ENCODE assay signal across 19 mouse cellular contexts in the genomic region with DNA sequence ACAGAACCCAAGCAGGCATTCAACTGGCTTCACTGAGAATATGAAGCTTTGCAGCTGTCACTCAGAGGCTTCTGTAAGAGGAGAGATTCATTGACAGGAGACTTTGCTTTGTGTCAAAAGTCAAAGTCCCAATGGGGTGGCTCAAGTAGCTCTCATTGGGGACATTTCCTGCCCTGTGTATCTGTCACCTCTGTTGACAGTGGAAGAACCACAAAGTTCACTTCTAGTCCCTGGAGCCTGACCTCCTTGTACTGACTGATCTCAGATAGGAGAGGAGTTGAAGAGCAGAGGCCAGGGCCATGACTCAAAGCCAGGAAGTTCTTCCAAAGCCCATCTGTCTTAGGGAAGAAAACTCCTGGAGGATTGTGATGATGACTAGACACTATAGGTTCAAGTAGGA.
DNase-seq lines count a peak whose midpoint lies in the region; ATAC-seq and TF ChIP-seq lines count a peak whose summit lies in the region.
"Had no signal": no experiment of that assay in that cellular context is flagged by ENCODE, and none has a peak within 500 bp of the region (broad histone marks: within the 10 kb centered on the region; RNA-seq: fewer than 3 reads in every experiment).

No protein-coding gene starts in this region.

- H3K4me2 ChIP-seq in stomach, embryonic 14.5 days (replicated peaks; ENCODE audit: low read depth, low read length), result no peak overlapping the region
- no peak overlapping the region for H3K4me2 ChIP-seq in stomach, postnatal 0 days (replicated peaks; ENCODE audit: low read depth)
- H3K4me2 ChIP-seq in liver, embryonic 16.5 days (ENCODE audit: low read depth, low read length), result no peak overlapping the region
- H3K4me2 ChIP-seq: heart, embryonic 12.5 days; hindbrain, embryonic 15.5 days; limb, embryonic 13.5 days; neural tube, embryonic 12.5 days had no signal

- H3K27me3 ChIP-seq in stomach, embryonic 14.5 days (ENCODE audit: control insufficient read depth, insufficient read depth, low read length), result no peaks in the 10 kb centered on the region
- no peaks in the 10 kb centered on the region for H3K27me3 ChIP-seq in stomach, postnatal 0 days (ENCODE audit: control insufficient read depth, insufficient read depth, low read length)
- no peaks in the 10 kb centered on the region for H3K27me3 ChIP-seq in liver, embryonic 16.5 days (ENCODE audit: control insufficient read depth, insufficient read depth, low read depth, low read length)
- H3K27me3 ChIP-seq: heart, embryonic 12.5 days; hindbrain, embryonic 15.5 days; limb, embryonic 13.5 days; neural tube, embryonic 12.5 days had no signal

- TF ChIP-seq EP300 in stomach, postnatal 0 days (optimal IDR thresholded peaks at IDR 0.05), result no peak

- H3K4me1 ChIP-seq in stomach, embryonic 14.5 days (ENCODE audit: control insufficient read depth, insufficient read depth, low read length), result no peaks in the 10 kb centered on the region
- no peaks in the 10 kb centered on the region for H3K4me1 ChIP-seq in stomach, postnatal 0 days (replicated peaks; ENCODE audit: control insufficient read depth, insufficient read depth)
- no peaks in the 10 kb centered on the region; the same call in 1 of the 2 replicates for H3K4me1 ChIP-seq in liver, embryonic 16.5 days (ENCODE audit: control insufficient read depth, low read depth, low read length)
- H3K4me1 ChIP-seq: hindbrain, embryonic 15.5 days; limb, embryonic 13.5 days; neural tube, embryonic 12.5 days had no signal

- H3K9ac ChIP-seq in stomach, embryonic 14.5 days (replicated peaks; ENCODE audit: low read depth, low read length), result no peak overlapping the region
- no peak overlapping the region for H3K9ac ChIP-seq in stomach, postnatal 0 days (ENCODE audit: low read length)
- no peak overlapping the region for H3K9ac ChIP-seq in liver, embryonic 16.5 days (ENCODE audit: low read depth, low read length)
- H3K9ac ChIP-seq: heart, embryonic 12.5 days; hindbrain, embryonic 15.5 days; limb, embryonic 13.5 days; neural tube, embryonic 12.5 days had no signal

- TF ChIP-seq CTCF in stomach, postnatal 0 days (IDR thresholded peaks at IDR 0.05; ENCODE audit: low read depth), result no peak

- H3K36me3 ChIP-seq in stomach, embryonic 14.5 days (ENCODE audit: control insufficient read depth, insufficient read depth, low read length), result no peaks in the 10 kb centered on the region
- no peaks in the 10 kb centered on the region for H3K36me3 ChIP-seq in stomach, postnatal 0 days (ENCODE audit: control insufficient read depth, insufficient read depth, low read length)
- H3K36me3 ChIP-seq in liver, embryonic 16.5 days (ENCODE audit: control insufficient read depth, insufficient read depth), result no peaks in the 10 kb centered on the region
- H3K36me3 ChIP-seq: G1E; heart, embryonic 12.5 days; hindbrain, embryonic 15.5 days; limb, embryonic 13.5 days; neural tube, embryonic 12.5 days had no signal

- no peaks in the 10 kb centered on the region for H3K9me3 ChIP-seq in stomach, embryonic 14.5 days (ENCODE audit: control insufficient read depth, low read depth, low read length)
- no peaks in the 10 kb centered on the region for H3K9me3 ChIP-seq in stomach, postnatal 0 days (ENCODE audit: control insufficient read depth, low read length)
- H3K9me3 ChIP-seq in liver, embryonic 16.5 days (replicated peaks; ENCODE audit: control insufficient read depth, low read length), result no peaks in the 10 kb centered on the region
- H3K9me3 ChIP-seq: G1E; hindbrain, embryonic 15.5 days; limb, embryonic 13.5 days; neural tube, embryonic 12.5 days had no signal

- no peak overlapping the region for H3K27ac ChIP-seq in stomach, embryonic 14.5 days (ENCODE audit: low read length)
- no peak overlapping the region for H3K27ac ChIP-seq in stomach, postnatal 0 days (replicated peaks)
- H3K27ac ChIP-seq in liver, embryonic 16.5 days (ENCODE audit: low read length), result no peak overlapping the region
- H3K27ac ChIP-seq: hindbrain, embryonic 15.5 days; limb, embryonic 13.5 days; neural tube, embryonic 12.5 days had no signal

- peak; percentile 12 for DNase-seq in kidney, postnatal 10 days
- DNase-seq in kidney, adult 18-20 months, result no peak
- no peak for DNase-seq in stomach, postnatal 0 days (ENCODE audit: low spot score)
- no peak for DNase-seq in right cerebral cortex, postnatal 25 days
- DNase-seq: cerebellum, adult 11-12 months; cerebellum, postnatal 36 days; gastrocnemius, postnatal 36 days; thymus, adult 18-20 months had no signal

- no peak overlapping the region for H3K4me3 ChIP-seq in stomach, embryonic 14.5 days (ENCODE audit: low read depth, low read length)
- no peak overlapping the region for H3K4me3 ChIP-seq in stomach, postnatal 0 days (ENCODE audit: low read depth, low read length)
- no peak overlapping the region for H3K4me3 ChIP-seq in liver, embryonic 16.5 days (ENCODE audit: low read depth, low read length)
- H3K4me3 ChIP-seq: erythroblast, embryonic 14.5 days; heart, embryonic 12.5 days; hindbrain, embryonic 15.5 days; limb, embryonic 13.5 days; megakaryocyte, embryonic 14.5 days; neural tube, embryonic 12.5 days had no signal

- peak; percentile 18; the same call in 1 of the 2 replicates for ATAC-seq in stomach, embryonic 14.5 days (ENCODE audit: insufficient number of reproducible peaks, insufficient read depth, low FRiP score, low read depth)
- ATAC-seq in stomach, postnatal 0 days (ENCODE audit: low FRiP score, low TSS enrichment), result no peak
- ATAC-seq in liver, embryonic 16.5 days (ENCODE audit: low read depth), result peak; percentile 73
- no peak for ATAC-seq in CD4-positive, CD25-positive, alpha-beta regulatory T cell, adult 4 months
- ATAC-seq: forebrain, embryonic 14.5 days had no signal

Comparison
In these comparisons a context has a peak if more than half of its experiments do, and no peak if none do; other contexts are left out.
1. ATAC-seq: peak in stomach, embryonic 14.5 days (single experiment) and liver, embryonic 16.5 days (single experiment); none in stomach, postnatal 0 days (single experiment) and CD4-positive, CD25-positive, alpha-beta regulatory T cell, adult 4 months (single experiment).